Mouse (Mus musculus) cortical plate, adult 2 months (tissue): ENCODE measurements at regions not wholly inside any gene's neighbourhood (a gene's known extent, or its start where the extent isn't known, plus 50 kb on each side); places are given as distances from the start of the nearest gene placed in this dataset.

Source experiments
- CTCF ChIP-seq: fragments of 200-500 bp; IDR thresholded peaks from 2 replicates; pipeline ENCODE4 v1.5.1; 2011; ENCODE audit warnings: mild to moderate bottlenecking, control low read depth, low read length; ENCODE audit not compliant: insufficient read depth; ENCODE audit errors: extremely low read depth
- POLR2A ChIP-seq: fragments of 200-500 bp; IDR thresholded peaks from 2 replicates; pipeline ENCODE4 v1.6.1; 2011; ENCODE audit warnings: mild to moderate bottlenecking, low read length, control low read depth; ENCODE audit not compliant: insufficient read depth; ENCODE audit errors: extremely low read depth

DNA sequence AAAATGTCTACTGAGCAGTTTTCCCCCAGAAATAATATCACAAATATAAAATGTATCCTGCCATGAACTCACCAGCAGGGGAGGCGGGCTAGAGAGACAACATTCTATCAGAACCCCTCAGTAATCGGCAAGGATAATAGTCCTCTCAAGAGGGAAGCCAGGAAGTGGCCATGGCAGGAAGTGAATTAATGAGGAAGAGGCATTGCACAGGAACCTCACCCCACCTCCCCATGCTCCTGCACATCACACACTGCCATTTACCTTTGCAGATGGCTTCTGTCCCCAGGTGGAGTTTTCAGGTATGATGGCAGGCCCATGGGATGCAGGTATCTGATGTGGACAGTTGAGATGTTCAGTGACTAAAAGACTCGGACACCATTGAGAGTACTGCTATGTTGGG lies 185.9 kb upstream of the Tgfbr2 start:
- no peak for TF ChIP-seq CTCF
- no peak for TF ChIP-seq POLR2A
